Mouse (Mus musculus) gastrocnemius, adult 18-20 months (tissue): ENCODE results near the gene Filip1l. TPM values are rescaled to one million over a fixed set of nuclear protein-coding genes. Genes with fewer than 3 reads are reported as not detected.

Source experiments
- DNase-seq: peaks from one replicate; pipeline ENCODE4 v3.0.0; 2021; ENCODE audit warnings: low spot score
- total RNA-seq, 2 experiments: library from RNA; stranded (reverse); gene quantifications; 2 replicates each; pipeline ENCODE4 v1.2.3; 2021

Gene Filip1l
- total RNA-seq, 2 experiments from 2014 or later, result 44.0 to 60.2 TPM

GRCm38 (mm10) chr16:57564807-57565206, 211.9 kb downstream of the Filip1l start:
- no peak for DNase-seq

- no peak for DNase-seq
Measured at GRCm38 (mm10) chr16:57566215-57566614, 213.3 kb downstream of the Filip1l start.

- no peak for DNase-seq
Measured at GRCm38 (mm10) chr16:57568648-57569404, 215.9 kb downstream of the Filip1l start.

- DNase-seq, result peak; percentile 63
Measured at GRCm38 (mm10) chr16:57570789-57571311, 218.0 kb downstream of the Filip1l start.

GRCm38 (mm10) chr16:57573831-57574230, 220.9 kb downstream of the Filip1l start:
- no peak for DNase-seq

GRCm38 (mm10) chr16:57575764-57576388, 223.0 kb downstream of the Filip1l start:
- no peak for DNase-seq

- no peak for DNase-seq
Measured at GRCm38 (mm10) chr16:57577519-57577918, 224.6 kb downstream of the Filip1l start.

- no peak for DNase-seq
Measured at GRCm38 (mm10) chr16:57580041-57580440, 227.1 kb downstream of the Filip1l start.

GRCm38 (mm10) chr16:57582008-57582407, 229.1 kb downstream of the Filip1l start:
- no peak for DNase-seq

- DNase-seq, result no peak
Measured at GRCm38 (mm10) chr16:57585201-57585600, 232.3 kb downstream of the Filip1l start.

GRCm38 (mm10) chr16:57593422-57594157, 240.7 kb downstream of the Filip1l start:
- peak; percentile 55 for DNase-seq

- no peak for DNase-seq
Measured at GRCm38 (mm10) chr16:57597295-57597957, 244.5 kb downstream of the Filip1l start.

- DNase-seq, result no peak
Measured at GRCm38 (mm10) chr16:57601031-57601430, 248.1 kb downstream of the Filip1l start.

GRCm38 (mm10) chr16:57606444-57607227, 253.7 kb downstream of the Filip1l start, which contains the start of gene Cmss1:
Gene Cmss1, minus strand, starts transcription at chr16:57606864.
- peak; percentile 73 for DNase-seq

GRCm38 (mm10) chr16:57611768-57612167, 258.9 kb downstream of the Filip1l start:
- no peak for DNase-seq

Other genes starting within 250 kb of the Filip1l start
- gene Tomm70a, start 231.4 kb upstream of the Filip1l start, total RNA-seq, result 10 to 100 TPM; 30.3 to 32.9 TPM
- 10 to 100 TPM; 19.2 to 22.5 TPM for gene Nit2, start 185.8 kb upstream of the Filip1l start, total RNA-seq
- 10 to 100 TPM; 16.6 to 19.6 TPM for gene Tbc1d23, start 121.6 kb upstream of the Filip1l start, total RNA-seq
- gene Tmem30c, start 60.2 kb upstream of the Filip1l start, total RNA-seq, result not detected